Comparison of ENCODE assay signal across 10 mouse cellular contexts in genomic region chr19:24705395-24705794, GRCm38 (mm10). TPM values are rescaled to one million over a fixed set of nuclear protein-coding genes. Genes with fewer than 3 reads are reported as not detected.
DNase-seq lines count a peak whose midpoint lies in the region; ATAC-seq and TF ChIP-seq lines count a peak whose summit lies in the region.
"Had no signal": no experiment of that assay in that cellular context is flagged by ENCODE, and none has a peak within 500 bp of the region (broad histone marks: within the 10 kb centered on the region; RNA-seq: fewer than 3 reads in every experiment).

No protein-coding gene starts in this region.

- no peaks in the 10 kb centered on the region for H3K36me3 ChIP-seq in E14TG2a.4 (ENCODE audit: insufficient read depth, low read length)
- no peaks in the 10 kb centered on the region for H3K36me3 ChIP-seq in forebrain, embryonic 11.5 days (ENCODE audit: control insufficient read depth, insufficient read depth, low read length)
- H3K36me3 ChIP-seq: embryonic facial prominence, embryonic 13.5 days; neural tube, embryonic 12.5 days had no signal

- H3K27ac ChIP-seq in forebrain, embryonic 11.5 days (ENCODE audit: low read depth, low read length) = no peak overlapping the region
- H3K27ac ChIP-seq: embryonic facial prominence, embryonic 13.5 days; neural tube, embryonic 12.5 days had no signal

- H3K4me1 ChIP-seq in E14TG2a.4 (replicated peaks; ENCODE audit: low read depth, low read length) = peaks cover 9% of the 10 kb centered on the region
- no peaks in the 10 kb centered on the region for H3K4me1 ChIP-seq in forebrain, embryonic 11.5 days (replicated peaks; ENCODE audit: control insufficient read depth, insufficient read depth, low read length)
- H3K4me1 ChIP-seq: neural tube, embryonic 12.5 days had no signal

- no peaks in the 10 kb centered on the region for H3K27me3 ChIP-seq in E14TG2a.4 (ENCODE audit: insufficient read depth, low read length)
- H3K27me3 ChIP-seq in forebrain, embryonic 11.5 days (ENCODE audit: control insufficient read depth, insufficient read depth, low read length) = no peaks in the 10 kb centered on the region
- H3K27me3 ChIP-seq: neural tube, embryonic 12.5 days had no signal

- no peak overlapping the region for H3K4me3 ChIP-seq in E14TG2a.4 (replicated peaks; ENCODE audit: low read length)
- H3K4me3 ChIP-seq in forebrain, embryonic 11.5 days (ENCODE audit: low read depth, low read length) = no peak overlapping the region
- H3K4me3 ChIP-seq: embryonic facial prominence, embryonic 13.5 days; neural tube, embryonic 12.5 days had no signal

- H3K9me3 ChIP-seq in E14TG2a.4 (ENCODE audit: low read length) = no peaks in the 10 kb centered on the region
- no peaks in the 10 kb centered on the region for H3K9me3 ChIP-seq in forebrain, embryonic 11.5 days (ENCODE audit: control insufficient read depth, low read length)
- H3K9me3 ChIP-seq: embryonic facial prominence, embryonic 13.5 days; neural tube, embryonic 12.5 days had no signal

- DNase-seq in cerebellum, adult 9-10 months = peak; percentile 9
- no peak for DNase-seq in cerebellum, adult 8-10 months
- peak; percentile 25 to 57 for DNase-seq in layer of hippocampus, postnatal 10 days (ENCODE audit: low spot score in 2 of 2)
- no peak for DNase-seq in layer of hippocampus, adult 8-10 months (ENCODE audit: low spot score in 2 of 2)
- DNase-seq in hindlimb bud, embryonic 11.5 days (ENCODE audit: extremely low spot score, low read depth, low spot score) = peak; percentile 52
- DNase-seq in forebrain, embryonic 11.5 days (ENCODE audit: low spot score) = no peak

- no peak for ATAC-seq in erythroid progenitor cell, adult 5-6 weeks (replicated peaks; ENCODE audit: low FRiP score, poor library complexity, severe bottlenecking)
- ATAC-seq in forebrain, embryonic 11.5 days (replicated peaks; ENCODE audit: low FRiP score) = no peak

- WGBS in forebrain, embryonic 11.5 days = 60% methylated on average over 1 of the region's 1 CpGs

- no peak overlapping the region for H3K4me2 ChIP-seq in forebrain, embryonic 11.5 days (ENCODE audit: low read depth, low read length, severe bottlenecking)
- H3K4me2 ChIP-seq: embryonic facial prominence, embryonic 13.5 days; neural tube, embryonic 12.5 days had no signal

- TF ChIP-seq CTCF in E14TG2a.4 (conservative IDR thresholded peaks at IDR 0.05; ENCODE audit: low read length) = peak; percentile 61

- H3K9ac ChIP-seq in forebrain, embryonic 11.5 days (ENCODE audit: low read length) = no peak overlapping the region
- H3K9ac ChIP-seq: embryonic facial prominence, embryonic 13.5 days; neural tube, embryonic 12.5 days had no signal

RNA-seq across cellular contexts. Expression of gene Tmem252, which starts 31.6 kb away (rescaled TPM):
- total RNA-seq in layer of hippocampus, postnatal 10 days (2021) = under 1 TPM; 0.53 to 0.83 TPM
- total RNA-seq in layer of hippocampus, adult 8-10 months (2022) = under 1 TPM; 0.12 to 0.49 (median 0.39) TPM
- not detected in 2 replicates for total RNA-seq in erythroid progenitor cell, adult 5-6 weeks (2015; ENCODE audit: low replicate concordance)
- total RNA-seq in erythroid progenitor cell, adult 5-6 weeks (2017; ENCODE audit: low replicate concordance) = not detected in 2 replicates
- 0.69 and 0.83 TPM in 2 replicates for polyA plus RNA-seq in forebrain, embryonic 11.5 days (2014; fragmentation: Nextera tagmentation; extraction: Ambion mirVana)

Comparison
In these comparisons a context has a peak if more than half of its experiments do, and no peak if none do; other contexts are left out.
1. DNase-seq: peak in cerebellum, adult 9-10 months (single experiment), layer of hippocampus, postnatal 10 days (2 of 2) and hindlimb bud, embryonic 11.5 days (single experiment); none in cerebellum, adult 8-10 months (single experiment), layer of hippocampus, adult 8-10 months (0 of 2) and forebrain, embryonic 11.5 days (single experiment).